Mouse (Mus musculus): ENCODE results near the gene Map3k5. TPM values are rescaled to one million over a fixed set of nuclear protein-coding genes. Genes with fewer than 3 reads are reported as not detected.

The Map3k5 gene
- total RNA-seq, 2 experiments from 2014 or later: 16.9 to 22.4 TPM

DNA sequence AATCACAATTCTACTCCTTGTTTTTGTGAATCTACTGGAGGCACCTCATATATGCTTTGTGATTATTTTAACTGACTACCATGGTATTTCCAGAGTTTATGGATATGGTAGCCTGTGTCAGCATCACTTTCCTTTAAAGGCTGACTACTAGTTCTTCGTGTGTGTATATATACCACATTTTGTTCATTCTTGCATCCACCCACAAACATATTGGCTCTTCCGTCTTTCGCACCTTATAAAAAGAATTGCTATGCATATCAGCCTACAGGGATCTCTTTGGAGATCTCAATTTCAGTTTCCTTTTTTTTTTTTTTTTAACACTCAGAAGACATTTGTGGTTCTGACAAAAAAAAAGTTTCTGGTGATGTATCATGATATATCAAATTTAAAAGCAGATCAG is 105.3 kb downstream of the Map3k5 start:
- no peak for ATAC-seq (replicated peaks; ENCODE audit: poor library complexity, severe bottlenecking)

DNA sequence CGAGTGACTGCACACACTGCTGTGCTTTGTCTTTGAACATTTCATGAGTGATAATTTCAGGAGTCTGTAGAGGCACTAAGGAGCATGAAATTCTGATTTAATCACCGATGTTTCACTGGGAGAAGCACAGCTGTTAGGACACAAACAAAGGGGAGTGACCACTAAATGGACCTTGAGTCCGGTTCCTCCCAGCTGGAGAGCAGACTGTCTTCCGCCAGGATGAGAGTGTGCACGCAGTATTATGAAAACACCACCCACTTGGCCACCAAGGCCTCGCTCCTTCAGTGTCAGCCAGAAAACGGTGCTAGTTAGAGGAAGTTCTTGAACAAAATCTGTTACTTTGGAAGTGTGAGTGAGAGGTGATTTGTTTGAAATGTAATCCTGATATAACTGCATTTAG is 105.8 kb downstream of the Map3k5 start:
- 0 out of 2 replicates have a peak, but pooled peaks have one; percentile 29 for ATAC-seq (replicated peaks; ENCODE audit: poor library complexity, severe bottlenecking)

DNA sequence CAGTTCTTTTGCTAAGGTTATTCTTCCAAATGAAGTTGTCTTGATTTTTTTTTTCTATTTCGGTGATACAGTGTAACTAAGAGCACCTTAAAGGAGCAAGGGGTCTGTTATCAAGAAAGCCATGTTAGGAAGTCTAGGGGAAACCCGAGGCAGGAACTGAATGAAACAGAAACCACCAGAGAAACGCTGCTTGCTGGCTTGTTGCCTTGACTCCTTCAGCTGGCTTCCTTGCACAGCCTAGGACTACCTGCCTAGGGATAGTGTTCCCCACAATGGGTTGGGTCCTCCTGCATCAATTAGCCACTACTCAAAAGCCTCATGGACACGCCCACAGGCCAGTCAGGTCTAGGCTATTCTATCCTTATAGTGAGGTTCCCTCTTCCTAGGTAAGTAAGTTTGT is 106.4 kb downstream of the Map3k5 start:
- ATAC-seq (replicated peaks; ENCODE audit: poor library complexity, severe bottlenecking): no peak; the same call in 1 of the 2 replicates

DNA sequence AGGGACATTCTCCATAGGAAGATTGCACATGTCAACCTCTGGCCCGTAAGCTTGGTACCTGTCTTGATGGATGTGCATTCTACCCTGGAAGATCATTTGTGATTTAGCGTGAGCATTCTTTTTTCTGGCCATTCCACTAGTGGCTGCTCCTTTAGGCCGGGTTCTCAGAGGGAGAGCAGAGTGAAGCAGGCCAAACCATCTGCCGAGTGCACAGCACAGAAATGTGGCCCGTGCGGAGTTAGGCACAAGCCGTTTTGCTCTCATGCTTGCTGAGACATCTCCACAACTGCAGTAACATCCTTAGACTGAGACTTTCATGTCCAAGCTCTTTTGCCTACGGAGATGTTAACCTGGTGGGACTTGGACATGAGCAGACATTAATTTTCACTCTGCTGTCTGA is 107.8 kb downstream of the Map3k5 start:
- no peak for ATAC-seq (replicated peaks; ENCODE audit: poor library complexity, severe bottlenecking)

DNA sequence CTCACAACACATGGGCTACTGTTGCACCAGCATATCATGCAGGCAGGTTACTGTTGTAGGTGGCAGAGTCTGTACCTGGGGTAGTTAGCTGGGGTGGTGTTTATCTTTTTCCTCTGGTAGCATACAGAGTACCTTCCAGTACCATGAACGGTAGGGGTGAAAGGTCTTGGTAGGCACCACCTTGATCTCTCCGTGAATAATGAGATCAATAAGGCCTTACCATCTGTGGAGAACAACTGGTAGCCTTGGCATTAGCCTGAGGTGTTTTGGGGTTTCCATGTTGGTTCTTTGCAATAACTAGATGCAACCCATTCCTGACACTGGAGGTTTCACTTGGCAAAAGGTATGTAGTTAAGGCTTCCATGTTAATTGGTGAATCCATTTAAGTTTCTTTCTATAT is 109.8 kb downstream of the Map3k5 start:
- ATAC-seq (replicated peaks; ENCODE audit: poor library complexity, severe bottlenecking): no peak

DNA sequence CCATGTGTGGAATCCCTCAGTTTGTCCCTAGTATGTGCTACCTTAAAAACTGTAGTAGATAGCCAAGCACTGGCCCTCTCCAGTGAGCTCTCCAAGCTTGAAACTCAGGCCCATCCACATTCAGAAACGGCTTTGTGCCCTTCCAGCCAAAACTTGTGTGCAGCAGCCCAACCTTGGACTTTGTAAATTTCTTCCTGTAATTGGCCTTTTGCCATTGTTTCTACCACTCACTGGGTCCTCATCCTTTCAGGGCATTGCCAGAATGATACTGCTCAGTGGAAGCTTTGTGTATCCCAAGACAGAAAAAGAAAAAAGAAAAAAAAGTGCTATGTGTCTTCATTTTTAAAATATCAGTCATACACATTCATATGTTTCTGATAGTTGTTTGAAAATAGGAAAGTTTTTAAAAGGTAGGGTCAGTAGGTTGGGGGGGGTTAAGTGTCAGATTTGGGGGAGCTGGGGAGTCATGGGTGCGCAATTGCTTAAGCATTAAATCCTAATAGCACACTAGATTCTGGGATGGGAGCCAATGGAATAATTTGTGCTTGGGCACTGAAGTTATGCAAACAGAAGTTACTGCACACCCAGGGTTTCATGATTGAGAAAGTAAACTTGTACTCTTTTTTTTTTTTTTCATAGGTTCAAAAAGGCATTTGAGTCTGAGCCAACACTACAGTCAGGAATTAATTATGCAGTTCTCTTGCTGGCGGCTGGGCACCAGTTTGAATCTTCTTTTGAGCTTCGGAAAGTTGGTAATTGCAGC is 111.6 kb downstream of the Map3k5 start:
- peak; percentile 37 for ATAC-seq (replicated peaks; ENCODE audit: poor library complexity, severe bottlenecking)

DNA sequence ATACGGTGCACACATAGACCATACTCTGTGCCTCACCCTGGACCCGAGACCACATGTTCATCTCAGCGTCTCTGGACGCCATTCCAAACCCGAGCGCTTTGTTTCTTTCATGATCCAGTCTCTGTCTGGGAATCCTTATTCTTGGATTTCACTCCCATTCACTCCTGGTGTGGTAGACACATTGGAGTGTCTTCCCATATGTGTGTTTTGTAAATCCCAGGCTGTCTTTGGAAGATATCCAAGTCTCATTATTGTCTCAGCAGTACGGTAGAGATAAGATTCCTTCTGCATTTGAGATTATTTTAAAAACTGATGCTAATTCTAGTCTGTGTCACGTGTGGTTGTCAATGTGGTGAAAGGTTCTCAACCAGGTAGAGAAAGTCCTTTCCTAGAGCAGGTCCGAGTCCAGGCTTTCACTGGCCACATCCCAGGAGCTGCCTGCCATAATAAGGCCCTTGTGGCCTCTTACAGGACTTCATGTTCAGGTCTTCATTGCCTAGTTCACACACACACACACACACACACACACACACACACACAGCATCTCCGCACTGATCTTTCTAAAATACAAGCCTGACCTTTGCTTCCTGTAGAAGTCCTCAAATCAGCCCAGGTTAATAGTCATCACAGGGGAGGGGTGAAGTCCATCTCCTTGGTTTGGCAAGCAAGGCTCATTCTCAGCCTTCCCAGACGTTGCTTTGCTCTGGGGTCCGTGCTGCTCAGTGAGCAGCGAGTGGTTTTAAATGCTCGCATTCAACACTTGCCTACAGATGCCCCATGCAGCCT is 122.8 kb downstream of the Map3k5 start:
- ATAC-seq (replicated peaks; ENCODE audit: poor library complexity, severe bottlenecking): no peak

DNA sequence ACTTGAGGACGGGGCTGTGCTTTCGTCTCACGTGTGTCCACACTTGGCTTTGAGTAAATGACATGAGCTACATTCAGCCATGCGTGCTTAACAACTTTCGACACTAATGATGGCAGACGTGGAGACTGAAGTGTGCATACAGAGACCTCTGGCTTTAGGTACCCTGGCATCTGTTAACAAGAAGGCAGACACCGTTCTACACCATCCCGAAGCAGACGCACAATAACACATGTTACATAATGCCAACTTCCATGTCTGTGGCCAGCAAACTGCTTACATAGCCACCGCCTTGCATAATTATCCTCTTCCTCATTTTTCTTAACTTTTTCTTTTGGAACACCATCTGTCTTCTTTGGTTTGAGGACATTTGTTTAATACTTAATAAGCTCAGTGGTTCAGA is 123.8 kb downstream of the Map3k5 start:
- ATAC-seq (replicated peaks; ENCODE audit: poor library complexity, severe bottlenecking): peak; percentile 82

DNA sequence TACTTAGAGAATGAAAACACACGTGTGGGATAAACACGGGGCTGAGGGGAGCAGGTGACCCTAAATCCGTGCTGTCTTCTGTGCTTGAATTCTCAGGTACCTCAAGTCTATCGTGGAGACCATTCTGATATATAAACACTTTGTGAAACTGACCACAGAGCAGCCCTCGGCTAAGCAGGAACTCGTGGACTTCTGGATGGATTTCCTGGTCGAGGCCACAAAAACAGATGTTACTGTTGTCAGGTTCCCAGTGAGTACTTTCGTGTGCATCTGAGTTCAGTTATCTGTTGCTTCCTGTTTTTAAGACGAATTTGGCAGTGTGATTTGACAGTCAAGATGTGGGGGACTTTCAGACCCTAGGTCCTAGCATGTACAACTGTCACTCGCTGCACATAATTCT is 124.6 kb downstream of the Map3k5 start:
- peak; percentile 77 for ATAC-seq (replicated peaks; ENCODE audit: poor library complexity, severe bottlenecking)

DNA sequence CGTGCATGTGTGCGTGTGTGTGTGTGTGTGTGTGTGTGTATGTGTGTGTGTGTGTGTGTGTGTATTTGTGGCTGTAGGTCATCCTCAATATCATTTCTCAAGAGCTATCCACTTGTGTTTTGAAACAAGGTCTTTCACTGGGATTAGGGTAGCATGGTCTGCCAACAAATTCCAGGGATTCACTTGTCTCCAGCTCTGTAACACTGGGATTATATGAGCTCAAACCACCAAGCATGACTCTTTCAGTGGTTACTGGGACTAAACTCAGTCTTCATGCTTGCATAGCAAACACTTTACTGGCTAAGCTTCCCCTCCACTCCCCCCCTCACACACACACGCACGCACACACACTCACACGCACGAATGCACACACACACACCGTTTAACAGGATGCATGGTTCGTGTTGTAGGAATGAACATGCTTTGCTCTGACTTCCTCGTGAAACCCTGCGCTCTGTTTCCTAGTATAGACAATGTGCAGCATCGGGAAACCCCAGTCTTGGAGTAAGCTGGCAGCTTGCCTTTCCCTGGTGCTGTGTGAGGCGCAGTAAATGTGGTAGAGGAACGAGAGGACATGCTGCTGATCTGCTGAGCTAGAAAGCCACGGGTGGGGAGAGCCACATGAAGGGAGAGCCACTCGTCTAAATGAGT is 126.2 kb downstream of the Map3k5 start:
- no peak for ATAC-seq (replicated peaks; ENCODE audit: poor library complexity, severe bottlenecking)

DNA sequence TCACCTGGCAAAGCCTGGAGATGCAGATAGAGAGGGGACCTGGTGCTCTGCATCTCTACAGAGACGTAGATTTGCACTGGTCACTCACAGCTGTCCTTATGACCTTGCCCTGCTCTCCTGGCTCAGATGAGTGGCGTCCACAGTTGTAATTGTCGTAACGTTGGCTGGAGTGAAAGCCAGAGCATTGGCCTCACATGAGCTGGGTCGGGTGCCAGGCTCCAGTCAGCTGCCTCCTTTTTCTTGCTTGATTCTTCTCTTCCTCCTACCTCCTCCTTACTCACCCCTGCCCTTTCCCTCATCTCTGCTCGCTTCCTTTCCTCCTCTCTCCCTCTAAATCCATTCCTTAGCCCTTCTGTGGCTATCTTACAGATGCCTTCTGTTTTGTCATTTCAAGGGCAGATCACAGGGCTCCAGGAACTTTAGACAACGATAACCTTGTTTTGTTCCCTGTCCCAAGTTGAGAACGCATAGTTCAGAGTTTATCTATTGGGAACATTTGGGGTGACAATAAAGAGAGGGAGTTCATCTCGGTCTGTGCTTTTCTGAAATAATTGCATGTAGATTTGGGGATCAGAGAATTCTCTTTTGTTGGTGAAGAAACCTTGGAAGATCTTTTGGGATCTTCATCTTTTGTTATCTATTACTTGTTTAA is 130.4 kb downstream of the Map3k5 start:
- no peak for ATAC-seq (replicated peaks; ENCODE audit: poor library complexity, severe bottlenecking)

DNA sequence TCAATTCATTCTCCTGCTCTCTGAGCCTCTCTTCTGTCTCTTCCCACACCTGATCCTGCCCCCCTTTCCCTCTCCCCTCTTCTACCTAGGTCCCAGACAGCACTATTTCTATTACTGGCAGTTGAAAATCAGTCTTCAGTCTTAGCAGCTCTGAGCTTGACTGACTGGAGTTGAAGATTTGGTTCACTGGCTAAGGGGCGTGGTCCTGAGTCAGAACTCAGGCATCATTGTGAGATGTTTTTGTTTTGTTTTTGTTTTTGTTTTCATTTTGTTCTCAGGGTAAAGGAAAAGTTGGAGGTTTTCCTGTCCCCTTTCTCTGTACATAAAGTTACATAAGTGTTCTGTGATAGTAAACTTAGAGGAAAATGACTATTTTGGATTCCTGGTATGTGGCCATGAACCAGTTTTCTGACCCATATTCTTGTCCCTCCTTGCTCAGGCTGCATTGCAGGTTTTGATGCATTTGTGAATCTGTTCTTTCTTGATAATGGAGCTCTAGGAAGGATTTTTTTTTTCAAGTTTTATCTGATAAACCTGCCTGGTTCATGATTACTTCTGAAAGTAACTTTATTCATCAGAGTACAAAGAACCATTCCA is 131.9 kb downstream of the Map3k5 start:
- no peak for ATAC-seq (replicated peaks; ENCODE audit: poor library complexity, severe bottlenecking)

DNA sequence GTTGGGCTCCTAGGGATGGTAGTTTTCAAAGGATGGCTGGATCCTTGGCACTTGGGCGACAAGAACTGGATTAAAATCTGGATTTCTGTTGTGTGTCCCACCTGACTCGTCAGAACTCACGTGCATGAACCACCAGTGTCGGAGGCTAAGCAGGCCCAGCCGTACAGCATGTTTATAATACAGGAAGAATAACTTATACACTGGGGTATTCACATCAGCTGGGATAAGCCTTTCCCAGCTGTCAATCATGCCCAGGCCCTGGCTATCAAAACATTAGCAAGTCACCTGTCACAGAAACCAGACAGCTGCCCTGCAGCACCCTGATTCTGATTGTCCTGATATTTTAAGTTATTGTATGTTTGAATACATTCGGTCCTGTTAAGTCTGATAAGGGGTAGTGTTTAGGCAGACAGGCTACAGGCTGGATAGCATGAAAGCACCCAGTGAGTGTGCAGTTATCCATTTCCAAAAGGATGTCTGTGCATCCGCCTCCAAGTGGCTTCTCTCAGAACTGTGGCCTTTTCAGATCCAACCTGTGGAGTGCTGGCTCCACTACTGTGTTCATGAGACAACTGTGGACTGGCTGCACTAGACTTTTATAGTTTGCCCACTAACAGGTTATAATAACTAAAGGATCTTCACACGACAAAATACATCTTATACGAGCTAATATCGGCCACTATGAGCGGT is 135.6 kb downstream of the Map3k5 start:
- ATAC-seq (replicated peaks; ENCODE audit: poor library complexity, severe bottlenecking): no peak

DNA sequence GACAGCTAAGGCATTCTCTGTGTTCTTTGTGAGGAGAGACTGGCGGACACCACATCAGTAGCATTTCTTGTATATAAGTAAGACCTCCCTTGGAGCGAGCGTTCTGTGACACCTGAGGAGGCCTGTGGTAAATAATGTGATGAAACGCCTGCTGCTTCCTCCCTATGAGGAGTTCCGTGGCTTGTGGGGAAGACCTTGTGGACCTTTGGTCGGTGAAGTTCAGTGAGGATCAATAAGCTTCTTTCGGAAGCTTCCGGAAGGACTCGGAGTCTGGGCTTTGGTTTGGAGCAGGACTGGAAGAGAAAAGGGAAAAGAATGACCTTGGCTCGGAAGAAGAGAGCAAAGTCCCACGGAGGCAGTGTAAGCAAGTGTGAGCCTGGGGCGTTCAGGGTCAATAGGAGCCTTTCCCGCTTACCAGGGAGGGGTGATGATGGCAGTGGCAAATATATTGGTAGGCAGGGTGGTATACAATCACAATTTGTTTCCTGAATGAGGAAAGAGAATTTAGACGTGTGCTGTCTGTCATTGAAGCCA is 136.4 kb downstream of the Map3k5 start:
- ATAC-seq (replicated peaks; ENCODE audit: poor library complexity, severe bottlenecking): no peak

DNA sequence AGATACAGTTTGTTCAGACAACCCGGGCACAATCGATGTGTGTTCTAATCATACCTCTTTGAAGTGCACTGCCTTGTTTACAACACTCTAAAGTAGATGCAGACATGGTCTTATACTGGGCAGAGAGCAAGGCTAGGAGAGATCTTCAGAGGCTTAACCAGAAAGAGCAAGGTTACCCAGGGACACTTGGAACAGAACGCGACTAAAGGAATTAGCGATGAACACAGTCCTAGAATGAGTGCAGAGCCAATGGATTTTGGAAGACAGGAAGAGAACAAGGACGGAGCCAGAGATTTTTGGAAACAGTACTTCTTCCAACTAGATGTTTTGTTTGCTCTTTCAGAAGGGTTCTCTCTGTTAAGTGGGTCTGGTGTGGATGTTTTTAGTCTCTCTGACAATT is 137.4 kb downstream of the Map3k5 start:
- ATAC-seq (replicated peaks; ENCODE audit: poor library complexity, severe bottlenecking): no peak

DNA sequence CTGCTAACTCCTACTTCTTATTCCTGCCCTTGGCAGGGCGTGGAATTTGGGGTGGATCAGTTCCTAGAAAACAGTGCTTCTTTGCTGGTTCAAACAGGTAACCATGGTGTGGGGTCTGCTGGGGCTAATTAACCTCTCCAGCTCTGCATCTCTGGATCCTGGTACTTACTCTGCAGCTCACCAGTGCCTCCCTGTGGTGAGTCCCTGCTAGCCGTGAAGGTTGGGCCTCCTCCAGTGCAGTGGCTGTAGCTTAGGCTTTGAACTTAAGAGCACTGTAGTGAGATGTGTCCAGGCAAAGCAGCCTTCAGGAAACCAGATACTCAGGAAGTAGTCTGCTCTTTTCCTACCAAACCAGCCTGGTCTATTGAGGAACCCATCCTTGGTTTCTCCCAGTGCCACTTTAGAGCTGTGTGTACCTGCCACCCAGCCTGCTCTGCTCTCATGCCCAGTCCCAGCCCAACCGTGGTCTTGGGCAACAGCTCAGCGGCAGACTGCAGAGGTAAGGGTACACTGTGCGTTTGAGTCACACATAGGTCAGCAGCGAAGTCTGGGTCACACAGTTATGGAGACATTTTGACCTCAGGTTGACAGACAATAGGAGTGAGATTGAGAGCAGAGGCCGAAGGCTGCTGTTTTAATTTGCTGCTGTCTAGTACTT is 139.1 kb downstream of the Map3k5 start:
- ATAC-seq (replicated peaks; ENCODE audit: poor library complexity, severe bottlenecking): peak; percentile 66

DNA sequence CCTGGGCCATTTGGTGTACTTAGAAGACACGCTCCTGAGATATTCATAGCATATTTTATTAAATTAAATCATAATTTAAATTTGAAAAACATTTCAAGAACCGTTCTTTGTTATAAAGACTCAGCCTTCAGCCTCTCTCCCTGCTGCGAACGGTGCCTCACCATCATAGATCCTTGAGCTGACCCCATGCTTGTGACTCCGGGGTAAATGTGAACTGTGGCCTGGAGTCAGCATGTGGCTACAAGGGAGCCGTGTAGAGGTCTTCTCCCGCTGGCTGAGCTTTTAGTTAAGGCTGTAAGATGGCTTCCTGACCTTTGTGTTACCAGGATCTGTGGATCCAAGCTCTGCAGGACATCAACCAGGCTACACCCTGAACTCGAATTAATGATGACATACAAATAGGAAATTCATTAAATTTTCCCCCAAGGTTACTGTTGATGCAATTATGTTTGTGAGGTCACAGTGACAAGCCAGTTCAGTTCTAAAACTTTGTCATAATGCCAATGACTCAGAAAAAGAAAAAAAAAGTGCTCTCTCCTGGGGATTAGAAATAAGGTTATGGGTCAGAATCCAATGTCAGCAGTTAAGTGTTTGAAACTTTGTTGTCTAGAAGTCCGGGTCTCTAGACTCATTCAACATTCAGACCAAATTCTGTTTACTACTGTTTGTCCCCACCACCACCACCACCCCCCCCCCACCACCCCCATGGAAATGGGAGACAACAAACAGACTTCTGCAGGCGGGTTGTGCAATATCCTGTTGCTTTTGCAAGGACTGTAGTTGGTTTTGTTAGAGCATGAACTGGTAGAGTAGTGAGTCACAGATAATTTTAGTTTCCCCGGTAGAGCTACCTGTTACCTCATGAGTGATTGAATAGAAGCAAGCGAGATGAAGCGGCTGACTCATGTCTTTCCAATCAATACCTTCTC is 142.5 kb downstream of the Map3k5 start:
- peak; percentile 89 for ATAC-seq (replicated peaks; ENCODE audit: poor library complexity, severe bottlenecking)

DNA sequence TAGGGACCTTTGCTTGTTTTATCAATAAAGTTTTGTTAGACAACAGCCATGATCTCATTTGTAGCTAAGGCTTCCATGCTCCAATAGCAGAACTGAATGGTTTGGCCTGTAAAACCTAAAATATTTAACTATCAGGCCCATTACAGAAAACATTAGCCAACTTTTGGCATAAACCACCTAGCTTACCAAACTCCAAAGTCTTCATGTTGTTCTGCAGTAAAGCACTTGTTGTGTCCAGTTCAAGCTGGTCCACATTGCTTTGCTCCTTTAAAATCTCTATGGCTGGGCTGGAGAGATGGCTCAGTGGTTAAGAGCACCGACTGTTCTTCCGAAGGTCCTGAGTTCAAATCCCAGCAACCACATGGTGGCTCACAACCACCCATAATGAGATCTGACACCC is 144.1 kb downstream of the Map3k5 start:
- no peak for ATAC-seq (replicated peaks; ENCODE audit: poor library complexity, severe bottlenecking)

Data from granulocyte monocyte progenitor cell, adult 5-6 weeks (primary cell).